Mouse (Mus musculus): ENCODE results near the gene Aim2.

DNA sequence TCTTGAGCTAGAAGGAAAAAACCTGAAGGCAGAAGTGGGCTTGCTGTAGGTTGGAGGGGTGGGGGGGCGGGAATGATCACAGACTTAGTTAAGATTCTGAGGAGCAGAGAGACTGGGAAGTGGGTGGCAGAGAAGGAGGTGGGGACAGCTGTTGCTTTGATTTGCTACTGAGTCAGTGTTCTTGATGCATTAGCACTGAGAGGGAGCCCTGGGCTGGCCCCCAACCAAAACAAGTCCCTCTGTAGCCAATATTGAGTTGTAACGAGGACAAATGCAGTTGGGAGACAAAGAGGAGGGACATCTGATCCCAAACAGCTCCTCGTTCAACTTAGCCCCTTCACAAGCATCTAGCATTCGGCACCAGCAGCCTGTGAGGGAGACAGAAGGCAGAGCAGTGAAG, 7.1 kb downstream of the Aim2 start:
- TF ChIP-seq CTCF (IDR thresholded peaks at IDR 0.05; ENCODE audit: extremely low read depth, insufficient read depth, low read length) (no peak), POLR2A (IDR thresholded peaks at IDR 0.05; ENCODE audit: extremely low read depth, insufficient read depth, low read length) (no peak)

Data from cortical plate, adult 2 months (tissue).